Mouse (Mus musculus): ENCODE measurements around the gene Gm9780. TPM values are rescaled to one million over a fixed set of nuclear protein-coding genes. Genes with fewer than 3 reads are reported as not detected.
"Not testable (repeated sequence)": the region's sequence is repeated elsewhere in the genome, so short reads cannot be mapped to it uniquely, and the experiment has no call there.

Gm9780 gene
- total RNA-seq, 2 experiments from 2014 or later, result 1.9 to 3.7 TPM

GRCm38 (mm10) chr14:25978371-25979241 is 63.9 kb downstream of the Gm9780 start, which contains the start of gene Duxbl1:
Duxbl1 (plus strand) TSS chr14:25978577.
- not testable (repeated sequence) for DNase-seq (ENCODE audit: low spot score in 2 of 2)

Other genes starting within 250 kb of the Gm9780 start
- gene Anxa11, start 200.6 kb downstream of the Gm9780 start, total RNA-seq (2021), result 10 to 100 TPM; 78.6 to 84.7 TPM
- gene Plac9a, start 139.6 kb downstream of the Gm9780 start, total RNA-seq (2021), result not detected
- gene Tmem254a, start 115.0 kb downstream of the Gm9780 start, total RNA-seq (2021), result 1 to 10 TPM; 5.7 to 6.8 TPM
- gene Cphx1, start 104.4 kb downstream of the Gm9780 start, total RNA-seq (2021), result not detected
- under 1 TPM in 1 of 2 experiments, not detected in 1; 0.50 TPM for gene Duxbl1, start 64.1 kb downstream of the Gm9780 start, total RNA-seq (2021)
- gene Tmem254c, start 24.6 kb upstream of the Gm9780 start, total RNA-seq (2021), result 10 to 100 TPM; 17.4 to 17.6 TPM
- gene Cphx2, start 38.8 kb upstream of the Gm9780 start, total RNA-seq (2021), result not detected
- not detected for gene Cphx3, start 39.6 kb upstream of the Gm9780 start, total RNA-seq (2021)
- gene Duxbl2, start 75.6 kb upstream of the Gm9780 start, total RNA-seq (2021), result under 1 TPM in 1 of 2 experiments, not detected in 1; 0.91 TPM
- gene Plac9b, start 139.8 kb upstream of the Gm9780 start, total RNA-seq (2021), result 1 to 10 TPM; 3.1 to 6.9 TPM
- gene Tmem254b, start 164.3 kb upstream of the Gm9780 start, total RNA-seq (2021), result 10 to 100 TPM in 1 of 2 experiments, 1 to 10 TPM in 1; 9.5 to 10.9 TPM
- gene Duxbl3, start 215.3 kb upstream of the Gm9780 start, total RNA-seq (2021), result under 1 TPM in 1 of 2 experiments, not detected in 1; 0.92 TPM

All from layer of hippocampus, adult 18-20 months (tissue).